Mouse (Mus musculus): ENCODE measurements around the gene Zbtb9. TPM values are rescaled to one million over a fixed set of nuclear protein-coding genes. Genes with fewer than 3 reads are reported as not detected.
A peak's percentile ranks its signal among the peaks of the same experiment; 100 is the strongest.

Gene Zbtb9
- polyA plus RNA-seq, 1 experiment from 2014 or later = 18.5 TPM

DNA sequence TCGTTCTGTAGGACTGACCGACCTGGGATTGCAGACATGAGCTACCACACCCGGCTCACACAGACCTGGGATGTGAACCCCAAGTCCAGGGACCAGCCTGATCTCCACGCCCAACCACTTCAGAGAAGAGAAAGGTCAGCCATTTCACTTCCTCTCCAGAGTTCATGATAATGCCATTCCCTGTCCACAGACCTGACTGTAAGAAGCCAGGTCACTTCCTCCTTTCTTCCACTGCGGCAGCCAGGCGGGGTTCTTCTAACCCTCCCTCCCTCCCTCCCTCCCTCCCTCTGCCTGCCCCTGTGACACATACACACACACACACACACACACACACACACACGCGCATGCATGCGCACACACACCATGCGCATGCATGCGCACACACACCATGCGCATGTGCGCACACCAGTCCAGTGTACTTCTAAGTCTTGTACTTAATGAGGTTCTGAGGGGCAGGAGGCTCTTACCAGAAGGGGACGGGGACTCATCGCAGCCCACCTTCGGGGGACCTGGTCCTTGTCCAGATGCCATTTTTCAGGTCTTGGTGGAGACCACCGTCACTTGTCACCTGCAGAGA lies 52.4 kb downstream of the Zbtb9 start:
- no peaks in the 10 kb centered on the region for H3K27me3 ChIP-seq
- ATAC-seq (ENCODE audit: low FRiP score, low read depth) = no peak
- no peak overlapping the region for H3K4me2 ChIP-seq (replicated peaks)
- peaks cover 57% of the 10 kb centered on the region for H3K36me3 ChIP-seq
- no peak overlapping the region for H3K27ac ChIP-seq (replicated peaks)
- peaks cover 15% of the 10 kb centered on the region for H3K4me1 ChIP-seq
- H3K9me3 ChIP-seq = no peaks in the 10 kb centered on the region
- WGBS = 97% methylated on average over 17 of the region's 17 CpGs
- H3K9ac ChIP-seq (replicated peaks) = no peak overlapping the region
- H3K4me3 ChIP-seq = no peak overlapping the region

DNA sequence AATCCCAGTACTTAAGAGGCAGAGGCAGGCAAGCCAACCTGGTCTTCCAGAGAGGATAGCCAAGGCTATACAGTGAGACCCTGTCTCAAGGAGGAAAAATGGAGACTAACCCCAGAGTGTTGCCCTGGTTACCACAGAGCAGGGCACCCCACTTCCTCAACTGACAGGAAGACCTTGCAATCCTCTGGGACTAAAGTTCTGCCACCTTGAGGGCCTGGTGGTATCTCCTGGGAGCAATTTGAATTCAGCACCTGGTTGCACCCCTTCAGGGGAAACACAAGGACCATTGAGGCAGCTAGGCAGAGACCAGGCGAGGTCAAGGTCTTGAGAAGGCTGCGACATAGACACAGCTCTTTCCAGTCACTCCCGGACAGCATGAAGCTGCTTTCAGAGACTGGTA lies 53.0 kb downstream of the Zbtb9 start:
- Histone ChIP-seq H3K4me3 (no peak overlapping the region), H3K36me3 (peaks cover 52% of the 10 kb centered on the region), H3K4me1 (peaks cover 15% of the 10 kb centered on the region), H3K4me2 (replicated peaks) (no peak overlapping the region), H3K27me3 (no peaks in the 10 kb centered on the region), H3K9ac (replicated peaks) (no peak overlapping the region), H3K27ac (replicated peaks) (no peak overlapping the region), H3K9me3 (no peaks in the 10 kb centered on the region)
- ATAC-seq (ENCODE audit: low FRiP score, low read depth) = no peak
- 100% methylated on average over 3 of the region's 3 CpGs for WGBS

DNA sequence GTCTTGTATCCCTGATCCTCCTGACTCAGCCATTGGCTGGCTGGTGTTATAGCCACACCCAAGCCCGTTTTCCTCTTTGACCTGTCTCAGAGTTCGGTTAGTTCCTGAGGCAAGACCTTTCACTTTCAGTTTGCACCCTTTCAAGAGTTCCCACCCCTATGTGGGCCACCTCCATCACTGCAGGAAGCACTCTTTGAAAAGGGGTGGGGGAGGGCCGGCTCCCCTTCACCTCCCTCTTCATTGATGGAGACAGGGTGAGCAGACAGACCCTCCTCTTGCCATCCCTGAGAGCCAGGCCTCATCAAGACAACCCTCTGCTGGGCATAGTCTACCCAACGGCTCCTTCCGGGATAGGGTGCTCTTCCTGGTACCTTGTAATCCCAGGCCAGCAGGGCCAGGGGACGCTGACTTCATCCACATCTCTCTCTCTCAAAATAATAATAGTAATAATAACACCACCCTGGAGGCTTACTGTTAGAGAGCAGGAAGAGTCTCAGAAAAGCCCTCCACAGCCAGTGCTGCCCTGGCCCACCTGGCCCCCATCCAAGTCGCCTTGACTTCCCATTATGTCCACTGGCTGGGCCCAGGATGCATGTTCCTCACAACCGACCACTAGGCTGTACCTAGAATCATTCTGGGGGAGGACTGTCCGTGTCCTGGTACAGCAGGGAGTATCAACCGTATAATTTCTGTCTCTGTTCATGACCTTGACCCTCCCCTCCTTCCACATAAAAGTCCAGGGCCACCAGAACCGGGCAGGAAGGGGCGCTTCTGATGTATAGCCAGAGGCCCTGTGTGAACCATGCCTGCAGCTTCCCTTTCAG lies 54.7 kb downstream of the Zbtb9 start:
- Histone ChIP-seq H3K27me3 (no peaks in the 10 kb centered on the region; the same call in 1 of the 2 replicates), H3K4me1 (peaks cover 18% of the 10 kb centered on the region), H3K9me3 (no peaks in the 10 kb centered on the region), H3K4me2 (replicated peaks) (peak overlapping the region; percentile 63), H3K4me3 (peak overlapping the region; percentile 68), H3K9ac (replicated peaks) (peak overlapping the region; percentile 93), H3K36me3 (peaks cover 34% of the 10 kb centered on the region), H3K27ac (replicated peaks) (peak overlapping the region; percentile 69; the same call in 1 of the 2 replicates)
- peak; percentile 58 for ATAC-seq (ENCODE audit: low FRiP score, low read depth)
- WGBS = 49% methylated on average over 12 of the region's 12 CpGs

DNA sequence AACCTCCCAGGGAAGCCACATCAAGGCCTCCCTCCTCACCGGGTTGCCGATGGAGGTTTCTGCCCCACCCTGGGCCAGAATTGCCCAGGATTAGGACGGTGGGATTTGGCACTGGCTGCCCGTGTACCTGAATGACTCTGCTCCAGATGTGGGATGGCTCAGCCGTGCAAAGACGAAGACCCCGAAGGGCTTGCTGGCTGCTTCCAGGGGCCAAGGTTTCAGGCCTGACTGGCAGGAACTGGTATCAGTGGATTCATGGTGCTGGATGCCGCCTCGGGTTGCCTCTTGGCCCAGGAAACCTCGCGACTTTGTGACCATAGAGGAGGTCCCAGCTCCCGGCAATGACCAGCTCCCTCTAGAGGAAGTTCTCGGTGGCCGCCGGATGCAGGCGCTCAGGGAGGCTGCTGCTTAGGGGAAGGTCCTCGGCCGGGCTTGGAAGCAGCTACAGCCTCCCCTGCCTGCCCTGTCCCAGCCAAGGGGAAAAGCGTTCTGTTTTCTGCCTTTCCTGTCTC lies 55.4 kb downstream of the Zbtb9 start:
- peak; percentile 79 for ATAC-seq (ENCODE audit: low FRiP score, low read depth)
- H3K9ac ChIP-seq (replicated peaks) = peak overlapping the region; percentile 93
- no peaks in the 10 kb centered on the region; the same call in 1 of the 2 replicates for H3K27me3 ChIP-seq
- no peaks in the 10 kb centered on the region for H3K9me3 ChIP-seq
- H3K4me2 ChIP-seq (replicated peaks) = peak overlapping the region; percentile 63
- H3K27ac ChIP-seq (replicated peaks) = peak overlapping the region; percentile 69
- WGBS = 2% methylated on average over 19 of the region's 19 CpGs
- peaks cover 23% of the 10 kb centered on the region for H3K4me1 ChIP-seq
- H3K4me3 ChIP-seq = peak overlapping the region; percentile 68
- H3K36me3 ChIP-seq = peaks cover 29% of the 10 kb centered on the region

DNA sequence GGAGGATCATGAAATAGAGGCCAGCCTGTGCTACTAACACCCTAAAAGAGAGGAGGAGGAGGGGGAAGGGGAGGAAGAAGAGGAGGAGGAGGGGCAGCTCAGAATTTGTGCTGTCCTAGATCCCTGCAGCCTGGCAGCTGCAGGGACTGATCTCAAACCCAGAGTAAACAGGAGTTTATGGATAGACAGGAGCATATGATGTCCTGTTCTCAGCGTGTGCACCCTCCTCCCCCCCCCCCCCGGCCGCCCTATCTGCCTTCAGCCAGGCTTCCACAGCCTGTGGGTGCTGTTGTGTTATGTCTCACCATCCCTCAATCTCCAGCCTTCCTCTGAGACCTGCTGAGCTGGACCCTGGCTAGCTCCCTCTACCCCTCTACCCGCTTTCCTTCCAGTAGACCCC lies 55.9 kb downstream of the Zbtb9 start, which contains the start of gene Bak1:
Gene Bak1 (minus strand): TSS at position 101 of the 400 bp plus-strand sequence.
- no peaks in the 10 kb centered on the region; the same call in 1 of the 2 replicates for H3K27me3 ChIP-seq
- peaks cover 23% of the 10 kb centered on the region for H3K36me3 ChIP-seq
- H3K27ac ChIP-seq (replicated peaks) = peak within 1 kb of the TSS; percentile 69
- peak within 1 kb of the TSS; percentile 68 for H3K4me3 ChIP-seq
- ATAC-seq (ENCODE audit: low FRiP score, low read depth) = no peak
- peak within 1 kb of the TSS; percentile 63 for H3K4me2 ChIP-seq (replicated peaks)
- H3K9me3 ChIP-seq = no peaks in the 10 kb centered on the region
- H3K4me1 ChIP-seq = peaks cover 23% of the 10 kb centered on the region
- WGBS = 60% methylated on average over 4 of the region's 4 CpGs
- peak within 1 kb of the TSS; percentile 93 for H3K9ac ChIP-seq (replicated peaks)

DNA sequence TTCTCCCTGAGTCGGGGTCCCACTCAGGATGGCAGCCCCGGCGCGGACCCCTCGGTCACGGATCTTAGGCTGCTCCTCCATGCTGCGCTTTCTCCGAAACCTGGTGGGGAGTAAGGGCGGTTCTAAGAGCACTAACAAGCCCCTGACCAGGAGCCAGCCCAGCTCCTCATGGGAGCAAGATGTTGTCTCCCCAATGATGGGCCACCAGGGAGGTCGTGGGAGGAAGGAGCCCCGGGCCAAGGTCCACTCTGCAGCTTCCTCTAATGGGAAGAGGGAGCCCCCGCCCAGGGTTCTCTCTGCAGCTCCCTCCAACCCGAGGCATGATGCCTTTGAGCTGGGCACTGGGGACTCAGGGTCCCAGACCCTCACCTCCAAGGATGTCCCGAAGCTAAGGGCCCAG lies 56.5 kb downstream of the Zbtb9 start:
- peaks cover 18% of the 10 kb centered on the region for H3K36me3 ChIP-seq
- peaks cover 23% of the 10 kb centered on the region for H3K4me1 ChIP-seq
- H3K9ac ChIP-seq (replicated peaks) = no peak overlapping the region; the same call in 1 of the 2 replicates
- no peaks in the 10 kb centered on the region for H3K9me3 ChIP-seq
- no peak for ATAC-seq (ENCODE audit: low FRiP score, low read depth)
- H3K4me2 ChIP-seq (replicated peaks) = no peak overlapping the region
- no peak overlapping the region for H3K4me3 ChIP-seq
- H3K27ac ChIP-seq (replicated peaks) = no peak overlapping the region
- H3K27me3 ChIP-seq = no peaks in the 10 kb centered on the region; the same call in 1 of the 2 replicates
- WGBS = 87% methylated on average over 14 of the region's 14 CpGs

DNA sequence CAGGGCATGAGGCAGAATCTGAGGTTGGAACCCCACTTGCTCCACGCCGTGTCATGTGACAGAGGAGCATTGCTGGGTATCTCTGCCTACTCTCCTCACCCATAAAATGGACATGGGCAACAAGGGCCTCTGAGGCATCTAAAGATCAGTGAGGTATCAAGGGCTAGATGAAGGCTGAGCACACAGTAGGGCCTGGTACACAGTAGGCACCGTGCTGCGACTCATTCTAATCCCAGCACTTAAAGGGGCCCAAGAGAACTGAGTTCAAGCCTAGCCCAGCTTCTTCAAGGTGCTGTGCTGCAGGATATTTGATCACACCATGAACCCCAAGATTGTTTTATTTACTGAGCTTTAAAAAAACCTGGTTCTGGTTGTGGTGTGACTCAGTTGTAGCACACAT lies 57.9 kb downstream of the Zbtb9 start:
- H3K9ac ChIP-seq (replicated peaks) = no peak overlapping the region
- ATAC-seq (ENCODE audit: low FRiP score, low read depth) = no peak
- H3K4me2 ChIP-seq (replicated peaks) = no peak overlapping the region
- no peak overlapping the region for H3K4me3 ChIP-seq
- H3K27me3 ChIP-seq = peaks cover 2% of the 10 kb centered on the region; the same call in 1 of the 2 replicates
- H3K4me1 ChIP-seq = peaks cover 23% of the 10 kb centered on the region
- 91% methylated on average over 4 of the region's 4 CpGs for WGBS
- peaks cover 5% of the 10 kb centered on the region; the same call in 1 of the 2 replicates for H3K36me3 ChIP-seq
- H3K9me3 ChIP-seq = no peaks in the 10 kb centered on the region
- H3K27ac ChIP-seq (replicated peaks) = no peak overlapping the region

DNA sequence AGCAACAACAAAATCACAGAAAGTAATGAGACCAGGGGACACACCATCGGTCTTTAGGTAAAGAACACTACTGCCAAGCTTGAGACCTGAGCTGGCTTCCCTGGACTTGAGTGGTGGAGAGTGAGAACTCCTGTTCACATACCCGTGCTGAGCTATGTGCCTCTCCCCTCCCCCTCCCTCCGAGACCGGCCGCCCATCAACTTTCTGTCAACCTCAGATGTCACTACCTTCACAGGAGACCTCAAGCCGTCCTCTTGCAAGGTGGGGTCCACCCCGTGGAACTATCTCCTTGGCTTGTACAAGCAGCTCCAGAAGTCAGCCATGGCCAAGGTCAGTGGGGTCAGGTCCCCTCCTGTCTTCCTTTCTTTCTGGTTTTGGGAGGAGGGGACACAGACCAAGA lies 59.4 kb downstream of the Zbtb9 start:
- Histone ChIP-seq H3K4me3 (no peak overlapping the region), H3K36me3 (no peaks in the 10 kb centered on the region), H3K27ac (replicated peaks) (no peak overlapping the region), H3K9me3 (no peaks in the 10 kb centered on the region), H3K27me3 (peaks cover 6% of the 10 kb centered on the region; the same call in 1 of the 2 replicates), H3K4me1 (peaks cover 17% of the 10 kb centered on the region), H3K4me2 (replicated peaks) (no peak overlapping the region), H3K9ac (replicated peaks) (no peak overlapping the region)
- no peak for ATAC-seq (ENCODE audit: low FRiP score, low read depth)
- 64% methylated on average over 7 of the region's 7 CpGs for WGBS

DNA sequence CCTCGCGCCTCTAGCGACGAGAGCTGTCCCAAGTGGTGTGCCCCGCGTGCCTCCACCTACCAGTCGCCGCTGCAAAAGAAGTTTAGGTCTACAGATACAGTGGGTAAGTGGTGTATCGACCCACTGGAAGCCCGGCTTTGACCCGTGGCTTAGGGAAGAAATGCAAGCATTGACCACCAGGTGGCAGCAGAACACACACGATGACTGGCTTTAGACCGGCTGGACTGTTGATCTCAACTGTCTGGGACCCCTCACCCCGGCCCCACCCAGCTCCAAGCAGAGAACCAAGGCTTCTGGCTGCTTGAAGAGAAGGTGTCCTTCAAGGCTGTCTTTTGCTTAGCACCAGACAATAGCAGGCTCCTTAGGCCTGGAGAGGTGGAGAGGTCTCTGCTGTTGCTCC lies 59.9 kb downstream of the Zbtb9 start:
- no peak overlapping the region for H3K27ac ChIP-seq (replicated peaks)
- 4% methylated on average over 14 of the region's 14 CpGs for WGBS

DNA sequence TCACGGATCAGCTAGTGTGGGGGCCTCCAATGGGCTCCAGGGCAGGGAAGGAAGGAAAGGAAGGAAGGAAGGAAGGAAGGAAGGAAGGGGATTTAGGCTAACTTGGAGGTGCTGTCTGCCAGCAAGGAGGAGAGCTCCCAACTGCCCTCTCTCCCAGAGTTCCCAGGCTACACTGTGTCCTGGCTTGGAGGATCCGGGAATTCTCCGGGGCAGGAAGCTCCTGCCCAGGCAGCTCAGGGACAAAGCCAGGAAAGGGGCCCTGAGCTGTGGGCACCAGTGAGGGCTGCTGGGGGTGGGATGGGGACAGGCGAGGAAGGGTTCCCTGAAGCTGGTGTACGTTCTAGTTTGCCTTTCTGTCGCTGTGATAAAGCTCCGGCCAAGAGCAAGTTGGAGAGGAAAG lies 63.5 kb downstream of the Zbtb9 start:
- no peak for ATAC-seq (ENCODE audit: low FRiP score, low read depth)
- peaks cover 23% of the 10 kb centered on the region for H3K27me3 ChIP-seq
- no peaks in the 10 kb centered on the region for H3K9me3 ChIP-seq
- H3K4me3 ChIP-seq = no peak overlapping the region
- no peak overlapping the region for H3K4me2 ChIP-seq (replicated peaks)
- H3K36me3 ChIP-seq = no peaks in the 10 kb centered on the region
- H3K27ac ChIP-seq (replicated peaks) = no peak overlapping the region
- no peak overlapping the region for H3K9ac ChIP-seq (replicated peaks)
- 82% methylated on average over 7 of the region's 7 CpGs for WGBS
- H3K4me1 ChIP-seq = peaks cover 30% of the 10 kb centered on the region

More for the DNA sequence above, 59.9 kb downstream of the Zbtb9 start:
- H3K9me3 ChIP-seq = no peaks in the 10 kb centered on the region
- no peak overlapping the region for H3K4me3 ChIP-seq
- ATAC-seq (ENCODE audit: low FRiP score, low read depth) = peak; percentile 47; the same call in 1 of the 2 replicates
- no peak overlapping the region for H3K9ac ChIP-seq (replicated peaks)
- peaks cover 8% of the 10 kb centered on the region for H3K27me3 ChIP-seq
- peaks cover 12% of the 10 kb centered on the region for H3K4me1 ChIP-seq
- no peak overlapping the region for H3K4me2 ChIP-seq (replicated peaks)
- no peaks in the 10 kb centered on the region for H3K36me3 ChIP-seq

DNA sequence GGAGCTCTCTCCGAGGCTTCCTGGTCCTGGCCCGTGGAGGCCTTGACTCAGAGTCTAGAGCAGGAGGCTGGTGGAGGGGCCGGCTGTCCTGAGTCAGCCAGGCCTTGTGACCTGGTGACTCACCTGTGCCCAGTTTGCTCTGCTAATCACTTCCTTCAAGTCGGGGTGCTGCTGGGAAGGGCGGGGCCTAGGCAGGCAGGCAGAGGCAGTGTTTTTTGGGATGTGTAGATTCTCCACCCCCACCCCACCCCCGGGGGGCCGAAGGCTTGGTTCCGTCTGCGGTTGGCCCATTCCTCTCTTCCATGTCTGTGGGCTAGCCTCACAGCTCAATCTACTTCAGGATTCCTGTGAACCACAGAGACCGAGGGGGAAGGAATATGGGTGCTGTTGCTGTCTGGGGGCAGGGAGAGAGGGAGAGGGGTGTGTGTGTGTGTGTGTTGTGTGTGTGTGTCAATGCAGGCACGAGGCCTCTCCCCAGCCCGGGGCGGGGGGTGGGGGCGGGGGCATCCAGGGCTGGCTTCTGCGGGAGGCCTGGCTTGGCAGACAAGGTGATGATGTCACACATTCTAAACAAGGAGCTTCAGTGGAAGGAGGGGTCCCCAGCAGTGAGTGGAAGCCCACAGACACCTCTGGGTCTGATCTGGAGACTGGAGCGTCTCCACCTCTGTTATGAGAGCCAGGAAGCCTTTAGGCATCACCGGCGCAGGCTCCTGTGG lies 65.5 kb downstream of the Zbtb9 start:
- Histone ChIP-seq H3K27me3 (peaks cover 23% of the 10 kb centered on the region; the same call in 1 of the 2 replicates), H3K27ac (replicated peaks) (no peak overlapping the region), H3K9me3 (no peaks in the 10 kb centered on the region), H3K9ac (replicated peaks) (no peak overlapping the region), H3K4me3 (no peak overlapping the region), H3K36me3 (no peaks in the 10 kb centered on the region), H3K4me2 (replicated peaks) (no peak overlapping the region), H3K4me1 (peaks cover 23% of the 10 kb centered on the region)
- no peak for ATAC-seq (ENCODE audit: low FRiP score, low read depth)
- WGBS = 42% methylated on average over 18 of the region's 18 CpGs

All from midbrain, embryonic 12.5 days (tissue).